Mouse (Mus musculus): ENCODE data around the gene Galc.

DNA sequence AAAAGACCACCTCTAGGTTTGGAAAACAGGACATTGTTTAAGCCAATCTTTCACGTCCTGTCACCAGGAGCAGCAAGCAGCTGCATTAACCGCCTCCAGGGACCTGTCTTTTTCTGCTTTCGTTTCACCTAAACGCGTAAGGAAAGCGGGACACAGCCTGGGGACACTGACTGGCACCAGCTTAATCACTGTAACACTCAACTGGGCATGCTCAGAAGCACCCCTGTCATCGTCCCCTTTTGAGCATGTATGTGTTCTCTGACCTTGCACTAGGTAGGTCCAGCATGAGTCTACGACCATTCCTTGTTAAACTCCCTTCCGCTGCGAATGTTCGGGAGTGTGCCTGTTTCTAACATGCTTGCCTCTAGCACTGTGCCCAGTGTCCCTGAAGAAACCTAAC lies 42.8 kb downstream of the Galc start:
- TF ChIP-seq POLR2A (IDR thresholded peaks at IDR 0.05; ENCODE audit: insufficient read depth, low read depth, low read length) (no peak), CTCF (IDR thresholded peaks at IDR 0.05; ENCODE audit: insufficient read depth, low read depth, low read length) (no peak)
